Mouse (Mus musculus) kidney, postnatal 4 days (tissue): ENCODE data around the gene Pik3ip1.

Experiments used
- DNase-seq, 2 experiments: peaks; one replicate each; pipeline ENCODE4 v3.0.0; 2021; ENCODE audit warnings: mixed read lengths in 2 of 2

Pik3ip1 gene

GRCm38 (mm10) chr11:3381148-3381814 lies 51.1 kb downstream of the Pik3ip1 start:
- no peak for DNase-seq

- peak; percentile 29 for DNase-seq
Measured at GRCm38 (mm10) chr11:3382602-3383594, 52.7 kb downstream of the Pik3ip1 start.

DNA sequence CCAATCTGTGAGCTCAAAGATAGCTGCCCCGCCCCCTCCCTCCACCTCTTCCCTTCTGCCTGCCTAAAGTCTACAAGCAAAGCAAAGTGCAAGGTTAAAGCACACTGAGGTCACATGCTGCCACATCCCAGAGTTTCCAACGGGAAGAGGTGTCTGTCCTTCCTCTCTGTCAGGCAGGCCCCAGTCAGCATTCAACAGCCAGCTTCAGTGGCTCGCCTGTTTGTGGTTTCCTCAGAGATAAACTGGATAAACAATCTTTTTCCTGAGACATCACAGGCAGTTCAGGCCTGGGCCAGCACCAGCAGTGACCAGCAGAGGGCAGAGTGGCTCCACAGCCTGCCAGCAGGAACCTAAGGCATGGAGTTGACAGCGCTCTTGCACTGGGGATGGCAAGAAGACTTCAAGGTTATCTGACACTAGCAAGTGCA lies 56.8 kb downstream of the Pik3ip1 start:
- DNase-seq: peak; percentile 92 to 93

DNA sequence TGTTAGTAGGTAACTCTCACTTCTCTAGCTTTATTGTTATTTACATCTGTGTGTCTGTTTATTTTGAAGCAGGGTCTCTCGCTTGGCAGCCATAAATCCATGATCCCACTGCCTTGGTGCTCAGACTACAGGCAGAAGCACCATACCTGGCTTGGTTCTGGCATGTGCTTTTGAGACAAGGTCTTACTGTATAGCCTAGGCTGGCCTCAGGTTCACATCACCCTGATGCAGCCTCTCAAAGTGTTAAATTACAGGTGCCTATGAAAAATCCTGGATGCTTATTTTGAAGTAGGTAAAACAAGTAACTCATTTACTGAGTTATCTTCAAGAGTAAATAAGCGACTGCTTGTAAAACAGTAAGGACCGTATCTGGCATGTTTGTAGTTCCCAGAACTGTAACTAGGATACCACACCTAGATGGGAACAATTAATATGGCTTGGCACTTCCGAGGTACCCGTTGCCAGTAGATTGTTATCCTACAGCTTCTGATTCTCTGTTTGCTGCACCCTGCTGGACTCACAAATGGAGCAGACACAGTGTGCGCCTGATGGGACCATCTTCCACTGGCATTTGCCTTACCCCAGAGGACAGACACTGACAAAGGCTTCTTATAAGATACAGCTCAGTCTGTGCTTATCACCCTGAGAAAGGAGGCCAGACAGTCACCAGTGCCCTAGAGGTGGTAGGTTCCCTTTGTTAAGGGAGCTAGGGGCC lies 57.4 kb downstream of the Pik3ip1 start:
- no peak for DNase-seq

DNA sequence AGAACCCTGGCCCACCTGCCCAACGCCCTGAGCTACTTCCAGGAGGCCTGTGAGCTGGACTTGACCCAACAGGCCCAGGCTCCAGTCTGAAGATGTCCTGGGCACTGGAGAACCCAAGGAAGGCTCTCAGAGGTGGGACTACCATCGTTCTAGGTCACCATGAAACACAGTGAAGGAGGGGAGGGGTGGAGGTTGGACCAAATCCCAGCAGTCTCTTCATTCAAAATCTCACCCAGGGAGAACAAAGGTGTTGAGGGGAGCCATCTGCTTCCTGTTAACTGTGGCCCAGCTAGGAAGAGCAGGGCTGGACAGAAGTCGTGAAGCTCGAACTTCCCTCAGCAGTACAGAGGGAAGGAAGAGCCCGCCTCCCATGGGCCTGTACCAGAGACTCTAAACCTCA lies 59.8 kb downstream of the Pik3ip1 start:
- no peak for DNase-seq

DNA sequence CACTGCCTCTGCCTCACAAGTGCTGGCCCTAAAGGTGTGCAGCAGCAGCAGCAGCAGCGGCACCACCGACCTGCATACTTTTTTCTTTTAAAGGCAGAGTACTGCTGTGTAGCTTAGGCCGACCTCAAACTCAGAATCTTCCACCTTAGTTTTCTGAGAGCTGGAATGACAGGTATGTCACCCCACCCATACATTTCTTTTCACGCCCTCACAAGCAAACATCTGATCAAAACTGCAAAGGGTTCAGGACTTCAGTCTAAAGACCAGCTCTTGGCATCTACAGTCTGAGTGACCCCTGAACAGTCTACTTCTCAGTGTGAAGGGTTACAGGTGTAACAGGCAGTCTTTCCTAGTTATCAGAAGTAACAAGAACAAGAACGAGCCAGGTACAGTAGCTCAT lies 60.6 kb downstream of the Pik3ip1 start:
- no peak for DNase-seq

DNA sequence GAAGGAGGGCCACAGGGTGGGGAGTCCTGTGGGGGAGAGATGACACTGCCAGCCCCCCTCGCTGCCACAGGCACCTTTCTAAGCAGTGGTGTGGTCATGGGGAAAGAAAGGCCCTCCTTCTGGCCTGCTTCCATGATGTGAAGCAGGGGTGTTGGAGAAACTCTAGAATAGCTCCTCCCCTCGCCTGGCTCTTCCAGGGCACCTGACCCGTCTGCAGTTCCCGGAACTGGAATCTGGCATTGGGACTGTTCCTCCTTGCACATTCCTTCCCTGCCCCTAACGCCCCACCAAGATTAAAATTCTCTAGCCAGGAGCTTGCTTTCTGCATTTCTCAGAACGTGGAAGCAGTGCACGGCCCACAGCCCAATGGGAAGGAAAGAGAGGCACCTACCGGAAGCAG lies 62.3 kb downstream of the Pik3ip1 start:
- peak; percentile 23 to 42 for DNase-seq
